Mouse (Mus musculus): ENCODE measurements at regions not wholly inside any gene's neighbourhood (a gene's known extent, or its start where the extent isn't known, plus 50 kb on each side); places are given as distances from the start of the nearest gene placed in this dataset.
"Not testable (repeated sequence)": the region's sequence is repeated elsewhere in the genome, so short reads cannot be mapped to it uniquely, and the experiment has no call there.

- DNase-seq, result peak; percentile 22
These were observed 221.0 kb downstream of the Grxcr1 start for GRCm38 (mm10) chr5:68252671-68253070.

- DNase-seq, result no peak
These were observed 221.8 kb downstream of the Grxcr1 start for GRCm38 (mm10) chr5:68253476-68253875.

- no peak for DNase-seq
These were observed 222.5 kb downstream of the Grxcr1 start for GRCm38 (mm10) chr5:68254111-68254510.

GRCm38 (mm10) chr5:68264206-68264605, 232.6 kb downstream of the Grxcr1 start:
- no peak for DNase-seq

GRCm38 (mm10) chr5:68274271-68274670, 242.6 kb downstream of the Grxcr1 start:
- no peak for DNase-seq

GRCm38 (mm10) chr5:68275558-68276263, 244.1 kb downstream of the Grxcr1 start:
- DNase-seq, result no peak

- not testable (repeated sequence) for DNase-seq
These were observed 264.1 kb downstream of the Grxcr1 start for GRCm38 (mm10) chr5:68295774-68296173.

- no peak for DNase-seq
These were observed 281.6 kb downstream of the Grxcr1 start for GRCm38 (mm10) chr5:68313187-68313586.

- DNase-seq, result no peak
These were observed 287.3 kb downstream of the Grxcr1 start for GRCm38 (mm10) chr5:68318979-68319378.

GRCm38 (mm10) chr5:68326998-68327593, 295.5 kb downstream of the Grxcr1 start:
- no peak for DNase-seq

GRCm38 (mm10) chr5:68329311-68329710, 297.7 kb downstream of the Grxcr1 start:
- DNase-seq, result no peak

GRCm38 (mm10) chr5:68329828-68330227, 298.2 kb downstream of the Grxcr1 start:
- no peak for DNase-seq

- DNase-seq, result no peak
These were observed 319.3 kb downstream of the Grxcr1 start for GRCm38 (mm10) chr5:68350921-68351320.

- DNase-seq, result no peak
These were observed 320.2 kb downstream of the Grxcr1 start for GRCm38 (mm10) chr5:68351793-68352192.

GRCm38 (mm10) chr5:68353211-68353610, 321.6 kb downstream of the Grxcr1 start:
- DNase-seq, result no peak

- not testable (repeated sequence) for DNase-seq
These were observed 322.2 kb downstream of the Grxcr1 start for GRCm38 (mm10) chr5:68353816-68354215.

- DNase-seq, result no peak
These were observed 330.1 kb downstream of the Grxcr1 start for GRCm38 (mm10) chr5:68361581-68362211.

GRCm38 (mm10) chr5:68373082-68373481, 341.4 kb downstream of the Grxcr1 start:
- no peak for DNase-seq

Measured in adrenal gland, adult 8-10 months (tissue).